Mouse (Mus musculus) layer of hippocampus, adult 11-12 months (tissue): ENCODE results near the gene Myo7a.
A peak's percentile ranks its signal among the peaks of the same experiment; 100 is the strongest.

Experiments used
- DNase-seq: peaks from one replicate; pipeline ENCODE4 v3.0.0; 2022; ENCODE audit warnings: low spot score

Gene Myo7a

DNA sequence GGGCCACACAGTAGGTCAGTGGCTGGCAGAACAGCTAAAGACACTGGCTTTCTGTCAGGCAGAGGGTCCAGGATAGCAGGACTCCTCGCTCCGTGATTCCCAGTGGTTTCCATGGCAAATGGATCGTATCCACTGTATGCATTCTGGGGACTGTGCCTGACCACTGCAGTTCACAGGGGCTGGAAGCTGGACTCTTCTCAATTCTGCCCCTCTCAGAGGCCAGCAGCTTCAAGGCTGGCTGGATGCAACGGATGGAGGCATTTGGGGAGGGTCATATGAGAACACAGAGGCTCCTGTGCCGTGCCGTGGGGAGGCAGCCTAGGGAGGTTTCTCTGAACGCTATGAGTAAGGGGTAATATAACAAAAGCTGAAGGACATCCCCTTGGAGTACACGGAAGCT, 22.9 kb upstream of the Myo7a start:
- DNase-seq, result no peak

GRCm38 (mm10) chr7:98141206-98141605, 21.9 kb upstream of the Myo7a start:
- no peak for DNase-seq

- no peak for DNase-seq
Observed at GRCm38 (mm10) chr7:98140597-98140996, 21.3 kb upstream of the Myo7a start.

DNA sequence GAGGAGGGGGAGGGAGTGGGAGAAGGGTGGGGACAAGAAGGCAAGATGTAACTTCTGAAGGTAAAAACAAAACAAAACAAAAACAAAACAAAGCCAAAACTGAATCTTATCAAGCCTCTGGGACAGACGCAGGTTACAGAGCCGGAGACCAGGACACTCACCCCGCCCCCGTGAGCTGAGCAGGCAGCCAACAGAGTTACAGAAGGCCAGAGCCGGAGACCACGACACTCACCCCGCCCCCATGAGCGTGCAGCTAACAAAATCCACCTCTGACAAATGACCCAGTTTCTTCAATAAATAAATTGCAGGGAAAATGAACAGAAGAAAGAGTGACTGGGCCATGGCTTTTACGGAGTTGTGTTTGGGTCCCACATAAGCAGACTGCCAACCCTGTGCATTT, 19.9 kb upstream of the Myo7a start:
- no peak for DNase-seq

- DNase-seq, result no peak
Observed at GRCm38 (mm10) chr7:98137995-98138394, 18.7 kb upstream of the Myo7a start.

DNA sequence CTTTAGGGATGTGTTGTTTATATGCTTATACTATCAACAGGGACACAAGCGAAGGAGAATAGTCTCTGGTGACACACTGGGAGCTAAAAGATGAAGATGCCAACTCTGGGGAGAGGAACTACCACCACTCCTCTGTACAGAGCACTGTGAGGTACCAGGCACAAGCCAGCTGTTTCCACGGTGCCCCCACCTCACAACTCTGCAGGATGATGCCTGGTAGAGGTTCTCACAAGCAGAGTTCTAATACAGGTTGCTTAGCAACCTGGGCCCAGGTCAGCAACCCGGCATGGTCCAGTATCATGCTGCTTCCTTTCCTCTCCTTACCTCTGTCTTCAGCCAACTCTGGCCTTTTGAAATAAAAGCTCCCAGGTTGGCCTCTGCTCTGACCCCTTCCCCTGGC, 18.3 kb upstream of the Myo7a start:
- no peak for DNase-seq

- no peak for DNase-seq
Observed at GRCm38 (mm10) chr7:98131751-98132150, 12.4 kb upstream of the Myo7a start.

DNA sequence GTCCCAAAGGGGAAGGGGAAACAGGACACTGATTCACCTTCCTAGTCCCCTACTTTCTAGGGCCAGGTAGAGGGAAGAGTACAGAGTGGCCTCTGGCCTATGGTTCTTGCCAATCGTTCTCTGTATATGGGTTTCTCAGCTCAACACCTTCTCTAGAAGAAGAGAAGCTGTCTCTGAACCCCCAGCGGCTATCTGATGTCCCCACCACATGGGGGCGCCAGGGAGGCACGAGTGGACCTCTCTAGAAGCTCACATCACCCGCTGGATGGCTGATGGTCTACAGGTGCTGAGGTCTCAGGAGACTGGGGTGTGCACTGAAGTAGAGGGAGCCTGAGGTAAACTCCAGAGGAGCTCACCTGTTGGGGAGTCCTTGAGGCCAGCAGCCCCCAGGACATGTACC, 6.1 kb upstream of the Myo7a start:
- DNase-seq, result no peak

GRCm38 (mm10) chr7:98124701-98125100, 5.4 kb upstream of the Myo7a start:
- no peak for DNase-seq

DNA sequence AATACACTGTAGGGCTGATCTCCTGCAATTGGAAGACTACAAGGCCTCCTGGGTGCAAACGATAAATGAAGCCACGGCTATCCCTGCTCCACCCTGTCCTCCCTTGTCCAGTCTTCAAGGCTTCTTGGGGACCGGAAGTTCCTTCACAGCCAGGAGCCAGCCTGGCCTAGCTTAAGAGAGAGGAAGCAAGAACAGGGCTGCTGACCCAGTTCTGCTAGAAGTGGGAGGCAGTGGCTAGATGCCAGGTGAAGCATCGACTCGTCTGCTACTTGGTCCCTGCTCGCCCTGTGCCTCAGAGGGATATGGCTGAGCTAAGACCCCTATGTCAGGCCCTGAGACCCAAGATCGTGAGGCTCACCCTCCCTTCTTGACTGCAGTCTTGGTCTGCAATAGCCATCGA, 2.3 kb upstream of the Myo7a start:
- DNase-seq, result no peak

DNA sequence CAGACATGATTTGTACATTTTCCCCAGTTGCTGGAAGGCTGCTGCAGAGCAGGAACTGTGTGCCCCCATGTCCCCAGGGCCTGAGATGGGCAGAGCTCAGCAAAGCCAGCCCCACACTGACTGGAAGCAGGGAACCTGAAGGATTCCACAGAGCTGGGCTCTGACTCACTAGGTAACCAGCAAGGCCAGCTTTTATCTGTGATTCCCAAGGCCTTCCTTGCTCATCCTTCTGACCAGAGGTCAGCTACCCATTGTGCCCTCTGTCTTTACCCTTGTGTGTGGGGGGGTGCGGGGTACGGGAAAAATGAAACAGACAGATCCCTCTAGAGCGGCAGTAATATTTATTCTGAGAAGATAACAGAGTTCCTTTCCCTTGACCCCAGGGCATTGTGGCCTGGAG, 1.9 kb upstream of the Myo7a start:
- DNase-seq, result no peak

- DNase-seq, result peak; percentile 64
Observed at GRCm38 (mm10) chr7:98120325-98120724, 1.0 kb upstream of the Myo7a start.

- no peak for DNase-seq
Observed at GRCm38 (mm10) chr7:98119961-98120232, 573 bp upstream of the Myo7a start.

GRCm38 (mm10) chr7:98117012-98117660, 2.2 kb downstream of the Myo7a start:
- no peak for DNase-seq

DNA sequence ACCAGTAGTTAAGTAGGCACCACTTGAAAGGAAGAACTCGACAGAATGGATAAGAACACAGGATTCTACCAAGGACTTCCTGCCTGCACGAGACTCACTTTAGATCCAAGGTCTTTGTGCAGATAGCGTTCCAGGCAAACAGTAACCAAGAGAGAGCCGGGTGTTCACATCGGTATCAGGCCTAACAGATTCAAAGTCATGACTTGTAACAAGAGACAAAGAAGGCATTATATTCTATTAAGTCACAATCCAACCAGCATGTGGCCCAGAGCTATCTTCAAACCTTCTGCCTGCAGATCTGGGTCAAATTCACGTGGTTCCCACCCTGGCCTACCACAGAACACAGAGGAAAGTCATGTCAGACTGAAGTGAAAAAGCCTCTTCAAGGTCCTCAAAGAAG, 4.7 kb downstream of the Myo7a start:
- no peak for DNase-seq

GRCm38 (mm10) chr7:98111233-98111632, 8.1 kb downstream of the Myo7a start:
- no peak for DNase-seq

- no peak for DNase-seq
Observed at GRCm38 (mm10) chr7:98109771-98110170, 9.6 kb downstream of the Myo7a start.

DNA sequence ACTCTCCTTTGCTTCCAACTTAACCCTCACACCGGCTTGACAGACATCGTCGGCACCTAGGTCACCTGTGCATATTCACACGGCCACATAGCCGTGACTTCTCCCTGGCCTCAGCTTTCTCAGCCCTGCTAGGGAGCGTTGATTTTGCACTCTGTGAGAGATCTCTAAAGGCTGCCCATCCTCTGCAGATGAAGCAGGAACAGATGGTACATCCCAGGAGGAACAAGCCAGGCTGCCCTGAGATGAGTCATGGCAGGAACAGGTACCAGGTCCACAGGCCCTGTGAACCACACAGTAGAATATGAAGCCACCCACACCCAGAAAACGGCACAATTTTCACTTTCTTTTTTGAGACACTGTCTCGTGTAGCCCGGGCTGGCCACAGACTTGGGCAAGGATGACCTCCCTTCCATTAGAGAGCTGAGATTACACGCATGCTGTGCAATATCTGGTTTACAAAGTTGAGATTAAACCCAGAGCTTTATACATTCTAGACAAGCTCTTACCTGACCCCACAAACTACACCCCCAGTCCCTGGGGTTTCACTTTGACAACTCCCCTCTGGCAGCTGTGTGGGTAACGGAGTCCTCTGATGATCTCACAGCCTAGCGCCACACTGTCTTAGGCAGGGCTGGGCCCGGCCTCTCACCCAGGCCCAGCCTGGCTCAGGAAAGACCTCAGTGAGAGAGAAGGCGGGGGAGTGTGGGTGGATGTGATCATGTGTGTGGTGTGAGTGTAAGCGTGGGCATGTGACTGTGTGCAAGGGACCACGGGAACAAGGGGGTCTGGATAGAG, 10.5 kb downstream of the Myo7a start:
- DNase-seq, result no peak

GRCm38 (mm10) chr7:98106272-98106671, 13.1 kb downstream of the Myo7a start:
- DNase-seq, result no peak

GRCm38 (mm10) chr7:98104481-98105435, 14.6 kb downstream of the Myo7a start:
- no peak for DNase-seq

GRCm38 (mm10) chr7:98103942-98104292, 15.4 kb downstream of the Myo7a start:
- no peak for DNase-seq

DNA sequence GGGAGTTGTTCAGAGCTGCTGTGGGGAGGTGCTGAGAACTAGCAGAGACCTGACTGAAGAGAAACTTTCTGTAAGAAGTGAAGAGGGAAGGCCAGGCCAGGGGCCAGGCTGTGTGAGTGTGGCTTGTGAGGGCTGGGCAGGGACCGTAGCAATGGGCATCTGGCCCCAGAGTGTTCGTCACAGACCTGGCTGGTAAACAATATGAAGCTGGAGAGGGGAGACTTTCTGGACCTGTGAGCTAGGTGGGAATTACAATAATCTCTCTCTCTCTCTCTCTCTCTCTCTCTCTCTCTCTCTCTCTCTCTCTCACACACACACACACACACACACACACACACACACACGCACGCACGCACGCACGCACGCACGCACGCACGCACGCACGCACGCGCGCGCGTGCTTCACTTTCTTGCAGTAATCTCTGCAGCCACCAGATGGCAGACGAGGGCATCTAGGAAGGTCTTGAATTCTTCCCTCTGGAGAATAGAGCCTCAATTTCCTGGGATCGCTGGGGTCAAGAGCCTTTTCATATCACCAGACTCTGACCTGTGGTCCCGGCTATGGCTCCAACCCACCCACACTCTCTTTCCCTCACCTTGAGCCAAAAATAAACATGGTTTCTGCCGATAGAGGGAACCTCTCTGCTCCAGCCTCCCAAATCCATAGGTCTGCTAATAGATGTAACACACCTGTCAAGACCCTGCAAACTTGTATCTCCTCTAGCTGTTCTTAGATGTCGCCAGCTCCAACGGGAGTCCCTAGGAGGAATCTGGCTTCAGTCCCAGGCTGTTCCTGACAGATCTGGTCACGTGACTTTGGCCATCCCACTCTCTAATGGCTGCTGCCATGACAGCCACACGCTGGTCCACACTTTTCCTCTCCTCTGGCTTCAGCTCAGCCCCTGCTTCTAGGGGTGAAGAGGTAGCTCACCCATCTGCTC, 16.1 kb downstream of the Myo7a start:
- DNase-seq, result peak; percentile 90
